ENCODE assay signal across 24 mouse cellular contexts in the genomic region with DNA sequence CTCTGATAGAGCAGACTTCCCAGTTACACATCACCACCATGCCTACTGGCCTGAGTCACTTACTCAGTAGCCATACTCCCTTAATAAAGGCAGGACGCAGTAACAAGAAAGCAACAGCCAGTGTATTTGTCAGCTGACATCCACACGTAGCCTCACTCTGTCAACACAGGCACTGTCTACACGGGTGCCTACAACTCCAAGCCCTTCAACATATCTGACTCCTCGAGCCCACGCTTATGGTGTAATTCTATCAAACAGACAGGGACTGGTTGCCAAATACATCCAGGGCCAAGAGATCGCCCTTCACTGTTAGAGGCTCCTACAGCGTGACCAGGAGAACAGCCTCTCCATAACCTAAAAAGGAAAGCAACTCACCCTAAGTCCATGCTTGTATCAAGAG.
A peak's percentile ranks its signal among the peaks of the same experiment; 100 is the strongest.
DNase-seq lines count a peak whose midpoint lies in the region; ATAC-seq and TF ChIP-seq lines count a peak whose summit lies in the region.
"Had no signal": no experiment of that assay in that cellular context is flagged by ENCODE, and none has a peak within 500 bp of the region (broad histone marks: within the 10 kb centered on the region; RNA-seq: fewer than 3 reads in every experiment).

No protein-coding gene starts in this region.

- H3K4me1 ChIP-seq in kidney, embryonic 14.5 days (ENCODE audit: control insufficient read depth, insufficient read depth, low read length), result peaks cover 27% of the 10 kb centered on the region
- H3K4me1 ChIP-seq in kidney, embryonic 16.5 days (ENCODE audit: insufficient read depth, low read length), result peaks cover 22% of the 10 kb centered on the region
- H3K4me1 ChIP-seq in liver, embryonic 16.5 days (ENCODE audit: control insufficient read depth, low read depth, low read length), result no peaks in the 10 kb centered on the region
- no peaks in the 10 kb centered on the region for H3K4me1 ChIP-seq in liver, embryonic 11.5 days (replicated peaks; ENCODE audit: control insufficient read depth, insufficient read depth, low read length)
- H3K4me1 ChIP-seq in lung, postnatal 0 days (ENCODE audit: insufficient read depth, low read depth, low read length), result peaks cover 8% of the 10 kb centered on the region; the same call in 1 of the 2 replicates

- TF ChIP-seq EP300 in lung, postnatal 0 days (IDR thresholded peaks at IDR 0.05), result no peak

- H3K27me3 ChIP-seq in kidney, embryonic 14.5 days (ENCODE audit: control insufficient read depth, insufficient read depth, low read length), result no peaks in the 10 kb centered on the region
- no peaks in the 10 kb centered on the region for H3K27me3 ChIP-seq in kidney, embryonic 16.5 days (ENCODE audit: insufficient read depth, low read length)
- H3K27me3 ChIP-seq in liver, embryonic 16.5 days (ENCODE audit: control insufficient read depth, insufficient read depth, low read depth, low read length), result no peaks in the 10 kb centered on the region
- no peaks in the 10 kb centered on the region for H3K27me3 ChIP-seq in liver, embryonic 11.5 days (replicated peaks; ENCODE audit: control insufficient read depth, insufficient read depth, low read length)
- H3K27me3 ChIP-seq in lung, postnatal 0 days (replicated peaks; ENCODE audit: insufficient read depth, low read length), result no peaks in the 10 kb centered on the region
- H3K27me3 ChIP-seq: CH12.LX; embryonic facial prominence, embryonic 12.5 days; forebrain, embryonic 13.5 days had no signal

- DNase-seq in kidney, postnatal 14 days, result no peak
- no peak for DNase-seq in kidney, postnatal 25 days
- DNase-seq in liver, embryonic 11.5 days (ENCODE audit: low spot score), result no peak
- DNase-seq in lung, postnatal 0 days (ENCODE audit: low spot score), result peak; percentile 27
- no peak for DNase-seq in lung, postnatal 14 days
- DNase-seq: adrenal gland, adult 8-10 months; adrenal gland, postnatal 14 days; B cell, adult 2 months; cerebellum, adult 11-12 months; cerebellum, adult 2 months; cerebellum, adult 9-10 months; cerebellum, postnatal 10 days; cerebellum, postnatal 25 days had no signal

- H3K9ac ChIP-seq in kidney, embryonic 14.5 days (ENCODE audit: low read depth, low read length), result no peak overlapping the region
- no peak overlapping the region for H3K9ac ChIP-seq in kidney, embryonic 16.5 days (replicated peaks; ENCODE audit: low read length)
- H3K9ac ChIP-seq in liver, embryonic 16.5 days (ENCODE audit: low read depth, low read length), result no peak overlapping the region
- no peak overlapping the region for H3K9ac ChIP-seq in liver, embryonic 11.5 days (ENCODE audit: low read depth, low read length)
- H3K9ac ChIP-seq in lung, postnatal 0 days (replicated peaks; ENCODE audit: low read depth), result no peak overlapping the region
- H3K9ac ChIP-seq: embryonic facial prominence, embryonic 12.5 days; forebrain, embryonic 13.5 days had no signal

- TF ChIP-seq CTCF in lung, postnatal 0 days (IDR thresholded peaks at IDR 0.05), result no peak

- no peaks in the 10 kb centered on the region for H3K9me3 ChIP-seq in kidney, embryonic 14.5 days (ENCODE audit: control insufficient read depth, low read length)
- no peaks in the 10 kb centered on the region for H3K9me3 ChIP-seq in kidney, embryonic 16.5 days (ENCODE audit: low read length)
- H3K9me3 ChIP-seq in liver, embryonic 16.5 days (replicated peaks; ENCODE audit: control insufficient read depth, low read length), result no peaks in the 10 kb centered on the region
- H3K9me3 ChIP-seq in liver, embryonic 11.5 days (ENCODE audit: control insufficient read depth, low read length), result no peaks in the 10 kb centered on the region
- no peaks in the 10 kb centered on the region for H3K9me3 ChIP-seq in lung, postnatal 0 days (ENCODE audit: low read length)
- H3K9me3 ChIP-seq: embryonic facial prominence, embryonic 12.5 days; forebrain, embryonic 13.5 days; G1E had no signal

- H3K4me2 ChIP-seq in kidney, embryonic 14.5 days (replicated peaks; ENCODE audit: low read depth, low read length), result no peak overlapping the region
- H3K4me2 ChIP-seq in kidney, embryonic 16.5 days (replicated peaks; ENCODE audit: low read depth, low read length), result no peak overlapping the region
- no peak overlapping the region for H3K4me2 ChIP-seq in liver, embryonic 16.5 days (ENCODE audit: low read depth, low read length)
- H3K4me2 ChIP-seq in liver, embryonic 11.5 days, result no peak overlapping the region
- no peak overlapping the region for H3K4me2 ChIP-seq in lung, postnatal 0 days (replicated peaks; ENCODE audit: low read depth, low read length)
- H3K4me2 ChIP-seq: embryonic facial prominence, embryonic 12.5 days; forebrain, embryonic 13.5 days had no signal

- no peak for ATAC-seq in kidney, embryonic 14.5 days (ENCODE audit: low FRiP score, low TSS enrichment)
- ATAC-seq in kidney, embryonic 16.5 days (ENCODE audit: low FRiP score, low TSS enrichment), result no peak
- peak; percentile 66 for ATAC-seq in liver, embryonic 16.5 days (ENCODE audit: low read depth)
- ATAC-seq in liver, embryonic 11.5 days (replicated peaks; ENCODE audit: low FRiP score), result no peak
- peak; percentile 36 for ATAC-seq in lung, postnatal 0 days
- ATAC-seq: activated CD4-positive, CD25-positive, alpha-beta regulatory T cell, adult 4 months; CD4-positive, CD25-positive, alpha-beta regulatory T cell, adult 4 months; forebrain, embryonic 13.5 days; Patski had no signal

- 71% methylated on average over 7 of the region's 7 CpGs for WGBS in kidney, embryonic 14.5 days
- 71% methylated on average over 7 of the region's 7 CpGs for WGBS in kidney, embryonic 16.5 days
- 57% methylated on average over 7 of the region's 7 CpGs for WGBS in liver, embryonic 16.5 days (ENCODE audit: insufficient replicate concordance)
- 79% methylated on average over 7 of the region's 7 CpGs for WGBS in liver, embryonic 11.5 days
- WGBS in lung, postnatal 0 days, result 73% methylated on average over 7 of the region's 7 CpGs

- no peak overlapping the region for H3K4me3 ChIP-seq in kidney, embryonic 14.5 days (ENCODE audit: low read length)
- no peak overlapping the region for H3K4me3 ChIP-seq in kidney, embryonic 16.5 days (ENCODE audit: low read length)
- H3K4me3 ChIP-seq in liver, embryonic 16.5 days (ENCODE audit: low read depth, low read length), result no peak overlapping the region
- no peak overlapping the region for H3K4me3 ChIP-seq in liver, embryonic 11.5 days (ENCODE audit: low read depth, low read length)
- no peak overlapping the region for H3K4me3 ChIP-seq in lung, postnatal 0 days (ENCODE audit: low read depth, low read length)
- H3K4me3 ChIP-seq: embryonic facial prominence, embryonic 10.5 days; embryonic facial prominence, embryonic 12.5 days; forebrain, embryonic 13.5 days had no signal

- no peaks in the 10 kb centered on the region for H3K36me3 ChIP-seq in kidney, embryonic 14.5 days (ENCODE audit: control insufficient read depth, insufficient read depth, low read length)
- no peaks in the 10 kb centered on the region for H3K36me3 ChIP-seq in kidney, embryonic 16.5 days (ENCODE audit: insufficient read depth, low read length)
- H3K36me3 ChIP-seq in liver, embryonic 16.5 days (ENCODE audit: control insufficient read depth, insufficient read depth), result no peaks in the 10 kb centered on the region
- no peaks in the 10 kb centered on the region for H3K36me3 ChIP-seq in liver, embryonic 11.5 days (ENCODE audit: control insufficient read depth, insufficient read depth, low read length)
- H3K36me3 ChIP-seq in lung, postnatal 0 days (ENCODE audit: insufficient read depth, low read length), result no peaks in the 10 kb centered on the region
- H3K36me3 ChIP-seq: embryonic facial prominence, embryonic 10.5 days; embryonic facial prominence, embryonic 12.5 days; G1E had no signal

- peak overlapping the region; percentile 53 for H3K27ac ChIP-seq in kidney, embryonic 14.5 days (ENCODE audit: low read depth, low read length)
- H3K27ac ChIP-seq in kidney, embryonic 16.5 days (ENCODE audit: low read length), result 0 out of 2 replicates have a peak overlapping the region, but pooled peaks have one; percentile 13
- no peak overlapping the region for H3K27ac ChIP-seq in liver, embryonic 16.5 days (ENCODE audit: low read length)
- H3K27ac ChIP-seq in liver, embryonic 11.5 days (ENCODE audit: low read depth, low read length), result no peak overlapping the region
- H3K27ac ChIP-seq in lung, postnatal 0 days (ENCODE audit: low read length), result no peak overlapping the region
- H3K27ac ChIP-seq: embryonic facial prominence, embryonic 12.5 days; forebrain, embryonic 13.5 days had no signal

Comparison
In these comparisons a context has a peak if more than half of its experiments do, and no peak if none do; other contexts are left out.
1. ATAC-seq: peak in liver, embryonic 16.5 days (single experiment) and lung, postnatal 0 days (single experiment); none in kidney, embryonic 14.5 days (single experiment), kidney, embryonic 16.5 days (single experiment) and liver, embryonic 11.5 days (single experiment).
2. H3K27ac ChIP-seq: peak in kidney, embryonic 14.5 days (single experiment) and kidney, embryonic 16.5 days (single experiment); none in liver, embryonic 16.5 days (single experiment), liver, embryonic 11.5 days (single experiment) and lung, postnatal 0 days (single experiment).